Mouse (Mus musculus): ENCODE measurements around the gene Mylpf.

DNA sequence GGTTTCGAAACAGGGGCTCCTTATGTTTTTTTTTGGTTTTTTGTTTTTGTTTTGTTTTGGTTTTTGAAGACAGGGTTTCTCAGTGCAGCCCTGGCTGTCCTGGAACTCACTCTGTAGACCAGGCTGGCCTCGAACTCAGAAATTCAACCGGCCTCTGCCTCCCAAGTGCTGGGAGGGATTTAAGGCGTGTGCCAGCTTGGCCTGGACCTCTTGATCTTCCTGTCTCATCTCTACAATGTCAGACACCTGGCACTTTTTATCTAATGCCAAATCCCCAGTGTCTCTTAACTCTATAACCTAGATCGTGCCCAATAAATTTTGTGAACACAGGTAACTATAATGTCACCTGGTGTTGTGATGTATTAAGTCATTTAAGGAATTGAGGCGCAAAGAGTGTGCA is 44.7 kb downstream of the Mylpf start:
- TF ChIP-seq CTCF (IDR thresholded peaks at IDR 0.05; ENCODE audit: insufficient read depth, low read depth, low read length) (no peak), POLR2A (IDR thresholded peaks at IDR 0.05; ENCODE audit: insufficient read depth, low read depth, low read length) (no peak)
